Mouse (Mus musculus): Measurements from ENCODE around the gene Sox18. TPM values are rescaled to one million over a fixed set of nuclear protein-coding genes. Genes with fewer than 3 reads are reported as not detected.

Gene Sox18
- 38.5 and 43.7 TPM in 2 replicates for polyA plus RNA-seq (2016; fragmentation: Nextera tagmentation; extraction: Ambion mirVana)

- Histone ChIP-seq H3K4me2 (replicated peaks) (peak within 1 kb of the TSS; percentile 77), H3K4me3 (peak within 1 kb of the TSS; percentile 48), H3K36me3 (no peaks in the 10 kb centered on the region), H3K9ac (peak within 1 kb of the TSS; percentile 24), H3K27ac (no peak within 1 kb of the TSS), H3K4me1 (peaks cover 34% of the 10 kb centered on the region), H3K9me3 (no peaks in the 10 kb centered on the region), H3K27me3 (peaks cover 61% of the 10 kb centered on the region)
- WGBS, result under 1% methylated on average over 43 of the region's 43 CpGs
- ATAC-seq (ENCODE audit: insufficient number of reproducible peaks, insufficient read depth, low FRiP score, low TSS enrichment), result 0 out of 2 replicates have a peak, but pooled peaks have one; percentile 29
Observed at GRCm38 (mm10) chr2:181671326-181671725, at the start of gene Sox18. Gene Sox18 (minus strand): TSS chr2:181671640.

GRCm38 (mm10) chr2:181721200-181721599 is 49.8 kb upstream of the Sox18 start:
- H3K4me3 ChIP-seq, result no peak overlapping the region
- H3K4me1 ChIP-seq, result no peaks in the 10 kb centered on the region
- H3K27ac ChIP-seq, result no peak overlapping the region
- H3K9me3 ChIP-seq, result no peaks in the 10 kb centered on the region
- H3K27me3 ChIP-seq, result no peaks in the 10 kb centered on the region
- H3K9ac ChIP-seq, result no peak overlapping the region
- H3K36me3 ChIP-seq, result no peaks in the 10 kb centered on the region
- H3K4me2 ChIP-seq (replicated peaks), result no peak overlapping the region
- ATAC-seq (ENCODE audit: insufficient number of reproducible peaks, insufficient read depth, low FRiP score, low TSS enrichment), result no peak

GRCm38 (mm10) chr2:181720061-181720460 is 48.6 kb upstream of the Sox18 start:
- peaks cover 2% of the 10 kb centered on the region for H3K4me1 ChIP-seq
- 32% methylated on average over 3 of the region's 3 CpGs for whole genome bisulfite sequencing
- no peak overlapping the region for H3K27ac ChIP-seq
- H3K36me3 ChIP-seq, result no peaks in the 10 kb centered on the region
- no peaks in the 10 kb centered on the region for H3K27me3 ChIP-seq
- no peak overlapping the region for H3K9ac ChIP-seq
- no peak for ATAC-seq (ENCODE audit: insufficient number of reproducible peaks, insufficient read depth, low FRiP score, low TSS enrichment)
- H3K4me3 ChIP-seq, result no peak overlapping the region
- H3K9me3 ChIP-seq, result no peaks in the 10 kb centered on the region
- H3K4me2 ChIP-seq (replicated peaks), result no peak overlapping the region

DNA sequence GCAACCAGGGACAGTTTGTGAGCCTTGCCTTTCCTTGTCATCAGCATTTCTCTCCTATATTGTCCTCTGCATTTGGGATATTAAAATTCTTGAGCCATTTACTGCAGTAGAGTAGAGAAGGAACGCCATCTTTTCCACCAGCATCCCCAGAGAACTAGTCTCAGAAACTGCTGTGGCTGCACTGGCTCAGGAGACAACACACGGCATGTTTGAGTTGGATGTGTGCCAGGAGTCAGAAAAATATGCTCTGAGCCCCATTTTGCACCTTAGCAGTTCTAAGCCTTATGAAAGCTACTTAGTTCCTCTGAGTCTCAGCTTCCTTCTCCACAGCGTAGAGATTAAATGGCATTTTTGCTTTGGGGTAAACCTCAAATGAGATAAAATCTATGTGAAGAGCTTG is 45.6 kb upstream of the Sox18 start:
- Histone ChIP-seq H3K4me1 (peaks cover 4% of the 10 kb centered on the region), H3K4me2 (replicated peaks) (no peak overlapping the region), H3K9me3 (no peaks in the 10 kb centered on the region), H3K4me3 (no peak overlapping the region), H3K27ac (no peak overlapping the region), H3K27me3 (no peaks in the 10 kb centered on the region), H3K36me3 (no peaks in the 10 kb centered on the region), H3K9ac (no peak overlapping the region)
- ATAC-seq (ENCODE audit: insufficient number of reproducible peaks, insufficient read depth, low FRiP score, low TSS enrichment), result no peak
- 58% methylated on average over 3 of the region's 3 CpGs for WGBS

DNA sequence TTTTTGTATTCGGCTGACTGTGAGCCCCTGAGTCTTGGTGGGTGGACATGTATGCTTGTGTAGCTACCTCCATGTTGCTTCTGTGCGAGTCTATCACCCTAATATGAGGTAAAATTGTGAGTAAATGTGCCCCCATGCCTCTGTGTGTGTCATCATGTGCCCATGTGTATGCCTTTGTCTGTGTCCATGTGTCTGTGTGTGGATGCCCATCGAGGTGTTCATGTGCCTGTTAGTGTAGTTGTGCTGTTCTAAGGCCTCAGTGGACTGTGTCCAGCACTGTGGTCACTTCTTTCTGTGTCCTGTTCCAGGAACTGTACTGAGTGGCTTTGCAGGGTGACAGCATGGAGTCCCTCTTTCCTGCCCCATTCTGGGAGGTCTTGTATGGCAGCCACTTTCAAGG is 43.9 kb upstream of the Sox18 start:
- WGBS, result 64% methylated on average over 3 of the region's 3 CpGs
- Histone ChIP-seq H3K27ac (no peak overlapping the region), H3K4me3 (peak overlapping the region; percentile 28), H3K9me3 (no peaks in the 10 kb centered on the region), H3K4me2 (replicated peaks) (peak overlapping the region; percentile 40), H3K36me3 (no peaks in the 10 kb centered on the region), H3K9ac (peak overlapping the region; percentile 30; the same call in 1 of the 2 replicates), H3K4me1 (peaks cover 4% of the 10 kb centered on the region), H3K27me3 (no peaks in the 10 kb centered on the region)
- ATAC-seq (ENCODE audit: insufficient number of reproducible peaks, insufficient read depth, low FRiP score, low TSS enrichment), result peak; percentile 50; the same call in 1 of the 2 replicates

DNA sequence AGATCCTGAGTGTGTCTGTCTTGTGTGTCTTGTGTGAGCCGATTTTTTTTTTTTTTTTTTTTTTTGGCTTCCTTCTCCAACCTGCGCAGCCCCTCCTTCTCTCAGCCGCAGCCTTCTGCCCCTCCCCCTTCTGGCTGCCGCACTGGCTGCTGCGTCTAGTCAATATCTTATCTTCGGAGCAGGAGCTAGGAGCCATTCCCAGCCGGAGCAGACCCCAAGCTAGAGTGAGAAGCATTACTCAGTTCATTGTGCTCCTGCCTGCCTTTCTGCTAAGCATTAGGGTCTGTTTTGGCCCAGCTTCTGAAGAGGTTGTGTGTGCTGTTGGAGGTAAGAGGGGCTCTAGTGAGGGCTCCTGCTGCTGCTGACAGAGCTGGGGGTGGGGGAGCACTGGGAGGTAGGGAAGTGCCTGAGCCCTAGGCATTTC is 43.5 kb upstream of the Sox18 start, which contains the start of gene Oprl1:
Gene Oprl1, plus strand, starts transcription at position 114 of the 424 bp plus-strand sequence.
- Histone ChIP-seq H3K27ac (peak within 1 kb of the TSS; percentile 54; the same call in 1 of the 2 replicates), H3K9ac (peak within 1 kb of the TSS; percentile 30; the same call in 1 of the 2 replicates), H3K9me3 (no peaks in the 10 kb centered on the region), H3K4me2 (replicated peaks) (peak within 1 kb of the TSS; percentile 40), H3K36me3 (no peaks in the 10 kb centered on the region), H3K4me3 (peak within 1 kb of the TSS; percentile 28), H3K27me3 (no peaks in the 10 kb centered on the region), H3K4me1 (peaks cover 4% of the 10 kb centered on the region)
- ATAC-seq (ENCODE audit: insufficient number of reproducible peaks, insufficient read depth, low FRiP score, low TSS enrichment), result peak; percentile 23; the same call in 1 of the 2 replicates
- 2% methylated on average over 7 of the region's 7 CpGs for WGBS

DNA sequence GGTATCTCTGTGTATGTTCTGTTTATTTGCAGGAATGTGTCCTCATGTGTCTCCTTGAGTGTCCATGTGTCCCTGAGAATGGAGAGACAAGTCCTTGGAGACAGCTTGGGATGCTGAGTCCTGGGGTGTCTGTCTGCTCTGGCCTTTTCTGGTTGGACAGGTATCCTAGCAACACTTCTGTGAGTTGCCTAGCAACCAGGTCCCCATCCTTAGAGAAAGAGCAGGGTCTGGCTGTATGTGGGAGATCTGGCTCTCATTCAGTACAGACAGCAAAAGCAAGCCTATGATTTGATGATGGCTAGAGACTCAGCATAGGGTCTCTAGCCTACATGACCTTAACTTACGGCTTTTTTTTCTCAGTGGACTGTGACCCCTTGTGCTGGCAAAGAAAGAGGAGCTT is 42.3 kb upstream of the Sox18 start:
- no peak overlapping the region for H3K27ac ChIP-seq
- H3K4me2 ChIP-seq (replicated peaks), result no peak overlapping the region
- no peaks in the 10 kb centered on the region for H3K9me3 ChIP-seq
- H3K4me1 ChIP-seq, result peaks cover 4% of the 10 kb centered on the region
- no peak overlapping the region for H3K4me3 ChIP-seq
- H3K27me3 ChIP-seq, result no peaks in the 10 kb centered on the region
- no peaks in the 10 kb centered on the region for H3K36me3 ChIP-seq
- 0 out of 2 replicates have a peak, but pooled peaks have one; percentile 41 for ATAC-seq (ENCODE audit: insufficient number of reproducible peaks, insufficient read depth, low FRiP score, low TSS enrichment)
- WGBS, result 90% methylated on average over 1 of the region's 1 CpGs
- H3K9ac ChIP-seq, result no peak overlapping the region

DNA sequence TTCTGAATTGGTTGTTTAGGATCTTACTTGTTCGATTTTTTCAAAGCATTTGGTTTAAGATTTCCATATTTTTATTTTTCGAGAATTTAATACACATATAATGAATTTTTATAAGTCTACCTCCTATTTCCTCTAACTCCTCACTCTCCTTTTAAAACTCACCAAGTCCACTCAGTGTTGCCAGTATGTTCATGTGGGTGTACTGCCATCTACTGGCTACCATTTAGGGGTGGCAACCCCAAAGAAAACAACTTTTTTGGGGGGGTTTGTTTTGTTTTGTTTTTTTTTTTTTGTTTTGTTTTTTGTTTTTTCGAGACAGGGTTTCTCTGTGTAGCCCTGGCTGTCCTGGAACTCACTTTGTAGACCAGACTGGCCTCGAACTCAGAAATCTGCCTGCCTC is 35.2 kb upstream of the Sox18 start:
- Histone ChIP-seq H3K9ac (no peak overlapping the region), H3K9me3 (no peaks in the 10 kb centered on the region), H3K27ac (no peak overlapping the region), H3K4me1 (no peaks in the 10 kb centered on the region), H3K27me3 (no peaks in the 10 kb centered on the region), H3K4me3 (no peak overlapping the region), H3K36me3 (no peaks in the 10 kb centered on the region), H3K4me2 (replicated peaks) (no peak overlapping the region)
- 41% methylated on average over 4 of the region's 4 CpGs for WGBS
- no peak for ATAC-seq (ENCODE audit: insufficient number of reproducible peaks, insufficient read depth, low FRiP score, low TSS enrichment)

GRCm38 (mm10) chr2:181698241-181698640 is 26.8 kb upstream of the Sox18 start, which contains the start of gene Lkaaear1:
Gene Lkaaear1 (minus strand): TSS chr2:181698442.
- Histone ChIP-seq H3K36me3 (no peaks in the 10 kb centered on the region), H3K27ac (no peak within 1 kb of the TSS), H3K4me2 (replicated peaks) (no peak within 1 kb of the TSS), H3K4me3 (no peak within 1 kb of the TSS), H3K9ac (no peak within 1 kb of the TSS), H3K27me3 (no peaks in the 10 kb centered on the region), H3K4me1 (0 out of 2 replicates have a peak, but pooled peaks cover 6% of the 10 kb centered on the region), H3K9me3 (no peaks in the 10 kb centered on the region)
- WGBS, result 50% methylated on average over 5 of the region's 5 CpGs
- no peak for ATAC-seq (ENCODE audit: insufficient number of reproducible peaks, insufficient read depth, low FRiP score, low TSS enrichment)

DNA sequence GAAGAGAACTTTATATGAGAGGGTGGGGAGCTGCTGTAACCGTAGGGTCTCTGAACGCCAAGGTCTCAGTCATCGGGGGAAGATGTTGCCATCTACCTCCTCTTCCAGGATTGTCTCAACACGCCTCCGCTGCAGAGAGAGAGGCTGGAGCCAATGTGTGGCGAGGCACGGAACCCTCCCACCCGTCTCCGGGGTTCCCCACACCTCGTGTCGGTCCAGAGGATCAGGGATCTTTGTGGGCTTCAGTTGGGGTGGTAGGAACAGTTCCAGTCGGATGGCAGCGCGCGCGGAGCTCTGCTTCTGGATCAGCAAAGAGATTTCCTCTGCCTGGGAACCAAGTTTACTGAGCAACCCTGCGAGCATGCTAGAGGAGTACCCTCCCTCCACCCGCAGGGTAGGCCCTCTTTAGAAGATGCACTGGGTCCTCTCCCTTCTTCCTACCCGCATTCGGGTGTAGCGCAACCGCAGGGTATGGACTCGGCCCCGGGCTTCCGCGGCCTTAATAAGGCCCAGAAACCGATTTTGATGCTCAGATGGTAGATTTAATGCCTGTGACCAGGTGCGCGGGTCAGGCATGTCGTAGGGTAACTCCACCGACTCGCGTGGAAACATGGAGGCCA is 25.5 kb upstream of the Sox18 start:
- H3K27ac ChIP-seq, result no peak overlapping the region
- H3K4me3 ChIP-seq, result no peak overlapping the region
- H3K4me1 ChIP-seq, result peaks cover 14% of the 10 kb centered on the region
- H3K36me3 ChIP-seq, result no peaks in the 10 kb centered on the region
- no peak overlapping the region for H3K4me2 ChIP-seq (replicated peaks)
- ATAC-seq (ENCODE audit: insufficient number of reproducible peaks, insufficient read depth, low FRiP score, low TSS enrichment), result no peak
- no peaks in the 10 kb centered on the region for H3K27me3 ChIP-seq
- H3K9me3 ChIP-seq, result no peaks in the 10 kb centered on the region
- WGBS, result 68% methylated on average over 33 of the region's 33 CpGs
- H3K9ac ChIP-seq, result no peak overlapping the region

DNA sequence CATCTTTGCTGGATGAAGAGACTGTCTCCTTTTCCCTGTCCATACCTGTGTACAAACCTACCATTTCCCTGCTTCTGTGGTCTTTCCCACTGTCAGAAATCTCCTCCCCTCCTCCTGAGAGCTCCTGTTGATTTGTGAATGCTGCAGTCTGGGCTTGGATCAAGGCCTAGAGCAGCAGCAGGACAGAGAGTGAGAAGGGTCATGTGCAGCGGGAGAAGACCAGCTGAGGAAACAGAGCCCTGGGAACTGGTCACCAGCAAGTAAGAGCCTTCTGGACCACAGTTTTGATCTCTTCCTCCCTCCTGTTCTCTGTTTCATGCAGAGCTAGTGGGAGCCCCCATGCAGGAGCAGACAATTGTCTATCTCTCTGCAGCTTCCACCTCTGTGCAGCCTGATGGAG is 24.3 kb upstream of the Sox18 start:
- H3K9me3 ChIP-seq, result no peaks in the 10 kb centered on the region
- H3K4me3 ChIP-seq, result no peak overlapping the region
- peaks cover 14% of the 10 kb centered on the region for H3K4me1 ChIP-seq
- H3K9ac ChIP-seq, result no peak overlapping the region
- H3K36me3 ChIP-seq, result 0 out of 2 replicates have a peak, but pooled peaks cover 2% of the 10 kb centered on the region
- 83% methylated on average over 1 of the region's 1 CpGs for WGBS
- H3K27me3 ChIP-seq, result no peaks in the 10 kb centered on the region
- ATAC-seq (ENCODE audit: insufficient number of reproducible peaks, insufficient read depth, low FRiP score, low TSS enrichment), result no peak
- no peak overlapping the region for H3K4me2 ChIP-seq (replicated peaks)
- H3K27ac ChIP-seq, result no peak overlapping the region

DNA sequence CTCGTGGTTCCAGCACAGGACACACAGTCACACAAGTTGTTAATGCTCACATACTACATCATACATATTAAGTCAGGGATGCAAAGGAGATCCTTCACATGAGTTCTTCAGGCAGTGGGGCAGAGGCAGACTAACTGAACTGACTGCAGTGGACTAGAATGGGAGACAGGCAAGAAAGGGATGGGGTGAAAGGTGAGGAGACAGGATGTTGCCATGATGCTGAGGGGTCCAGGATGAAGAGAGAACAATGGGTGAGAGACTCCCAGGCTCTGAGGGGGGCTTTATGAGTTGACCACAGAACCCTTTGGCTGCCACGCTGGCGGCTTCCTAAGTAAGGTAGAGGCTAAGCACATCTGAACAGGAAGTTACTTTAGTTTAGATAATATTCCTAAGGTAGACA is 23.1 kb upstream of the Sox18 start:
- Histone ChIP-seq H3K27ac (peak overlapping the region; percentile 55; the same call in 1 of the 2 replicates), H3K4me1 (peaks cover 14% of the 10 kb centered on the region), H3K27me3 (no peaks in the 10 kb centered on the region), H3K4me2 (replicated peaks) (peak overlapping the region; percentile 92), H3K36me3 (peaks cover 10% of the 10 kb centered on the region; the same call in 1 of the 2 replicates), H3K9me3 (no peaks in the 10 kb centered on the region), H3K9ac (no peak overlapping the region), H3K4me3 (peak overlapping the region; percentile 69)
- ATAC-seq (ENCODE audit: insufficient number of reproducible peaks, insufficient read depth, low FRiP score, low TSS enrichment), result no peak
- 88% methylated on average over 3 of the region's 3 CpGs for WGBS
